Mouse (Mus musculus) MEL (cell line): ENCODE results near the gene Dusp14.

Experiments used
- CHD1 ChIP-seq: IDR thresholded peaks from 2 replicates; pipeline ENCODE4 v1.6.1; 2012; ENCODE audit warnings: low read depth, mild to moderate bottlenecking, inconsistent platforms, low read length, improper control_type of control experiment
- CHD2 ChIP-seq: IDR thresholded peaks from 2 replicates; pipeline ENCODE4 v1.6.1; 2011; ENCODE audit warnings: low read length, improper control_type of control experiment
- CTCF ChIP-seq, 3 experiments: IDR thresholded peaks in 2 of 3; conservative IDR thresholded peaks in 1 of 3; 2 replicates each; pipeline ENCODE4 v1.5.1; 2011 to 2012; ENCODE audit warnings: low read length in 3 of 3, low read depth in 2 of 3, mild to moderate bottlenecking in 2 of 3, improper control_type of control experiment in 1 of 3, inconsistent platforms in 1 of 3, mixed read lengths in 1 of 3, moderate library complexity in 1 of 3; ENCODE audit not compliant: control insufficient read depth in 1 of 3, insufficient read depth in 1 of 3, poor library complexity in 1 of 3, severe bottlenecking in 1 of 3
- E2F4 ChIP-seq: IDR thresholded peaks from 2 replicates; pipeline ENCODE4 v1.6.1; 2011; ENCODE audit warnings: low read depth, low read length, improper control_type of control experiment, borderline replicate concordance
- GATA1 ChIP-seq: IDR thresholded peaks from 2 replicates; pipeline ENCODE4 v1.6.1; 2011; ENCODE audit warnings: low read depth, low read length, improper control_type of control experiment
- HCFC1 ChIP-seq: IDR thresholded peaks from 2 replicates; pipeline ENCODE4 v1.6.1; 2012; ENCODE audit warnings: low read depth, mild to moderate bottlenecking, inconsistent platforms, low read length, improper control_type of control experiment, moderate library complexity
- MAFK ChIP-seq: IDR thresholded peaks from 2 replicates; pipeline ENCODE4 v1.6.1; 2011; ENCODE audit warnings: low read depth, mild to moderate bottlenecking, low read length, improper control_type of control experiment, borderline replicate concordance
- MAX ChIP-seq: IDR thresholded peaks from 2 replicates; pipeline ENCODE4 v1.6.1; 2011; ENCODE audit warnings: low read length, improper control_type of control experiment
- POLR2A ChIP-seq, 2 experiments: IDR thresholded peaks; 2 replicates each; pipeline ENCODE4 v1.6.1; 2011 to 2012; ENCODE audit warnings: low read length in 2 of 2, mild to moderate bottlenecking in 2 of 2, control low read depth in 1 of 2, improper control_type of control experiment in 1 of 2, low read depth in 1 of 2, moderate library complexity in 1 of 2; ENCODE audit not compliant: control insufficient read depth in 1 of 2, insufficient read depth in 1 of 2, poor library complexity in 1 of 2
- POLR2AphosphoS2 ChIP-seq: IDR thresholded peaks from 2 replicates; pipeline ENCODE4 v1.6.1; 2011; ENCODE audit warnings: low read length, improper control_type of control experiment
- UBTF ChIP-seq: IDR thresholded peaks from 2 replicates; pipeline ENCODE4 v1.6.1; 2012; ENCODE audit warnings: low read depth, mild to moderate bottlenecking, inconsistent platforms, low read length, improper control_type of control experiment, moderate library complexity, borderline replicate concordance; ENCODE audit not compliant: insufficient read depth
- ZKSCAN1 ChIP-seq: IDR thresholded peaks from 2 replicates; pipeline ENCODE4 v1.6.1; 2012; ENCODE audit warnings: low read depth, mild to moderate bottlenecking, inconsistent platforms, low read length, improper control_type of control experiment, moderate library complexity
- ZNF384 ChIP-seq: IDR thresholded peaks from 2 replicates; pipeline ENCODE4 v1.6.1; 2012; ENCODE audit warnings: low read depth, mild to moderate bottlenecking, inconsistent platforms, low read length, improper control_type of control experiment

GRCm38 (mm10) chr11:83998993-83999392 is 70.1 kb downstream of the Dusp14 start:
- TF ChIP-seq POLR2AphosphoS2 (no peak), CTCF (IDR thresholded peaks at IDR 0.05 in 2 of 3, conservative IDR thresholded peaks at IDR 0.05 in 1 of 3; ENCODE audit: control insufficient read depth in 1 of 3, insufficient read depth in 1 of 3, low read depth in 2 of 3, low read length in 3 of 3, poor library complexity in 1 of 3, severe bottlenecking in 1 of 3) (no peak), CHD1 (no peak), MAFK (no peak), POLR2A (IDR thresholded peaks at IDR 0.05; ENCODE audit: control insufficient read depth in 1 of 2, insufficient read depth in 1 of 2, low read depth in 1 of 2, low read length in 2 of 2, poor library complexity in 1 of 2) (no peak), HCFC1 (no peak), E2F4 (no peak), UBTF (no peak), CHD2 (no peak), MAX (no peak), ZKSCAN1 (no peak), ZNF384 (no peak), GATA1 (no peak)
